Mouse (Mus musculus): ENCODE data around the gene Arhgap19. TPM values are rescaled to one million over a fixed set of nuclear protein-coding genes. Genes with fewer than 3 reads are reported as not detected.
A peak's percentile ranks its signal among the peaks of the same experiment; 100 is the strongest.

The Arhgap19 gene
- total RNA-seq (2022) = 1 to 10 TPM; 1.6 to 2.6 (median 2.0) TPM

GRCm38 (mm10) chr19:41801742-41802369 lies at the start of gene Arhgap19:
Gene Arhgap19 (minus strand): TSS chr19:41802047.
- peak; percentile 97 for DNase-seq (ENCODE audit: low spot score)

- no peak for DNase-seq (ENCODE audit: low spot score)
Measured at GRCm38 (mm10) chr19:41850719-41851543, 49.1 kb upstream of the Arhgap19 start.

- DNase-seq (ENCODE audit: low spot score) = no peak
Measured at GRCm38 (mm10) chr19:41850021-41850718, 48.3 kb upstream of the Arhgap19 start.

GRCm38 (mm10) chr19:41847992-41848851 lies 46.4 kb upstream of the Arhgap19 start, which contains the start of gene Frat2:
Gene Frat2 (minus strand): TSS chr19:41848132.
- DNase-seq (ENCODE audit: low spot score) = peak; percentile 88

- DNase-seq (ENCODE audit: low spot score) = peak; percentile 26
Measured at GRCm38 (mm10) chr19:41847614-41847991, 45.8 kb upstream of the Arhgap19 start.

GRCm38 (mm10) chr19:41847091-41847581 lies 45.3 kb upstream of the Arhgap19 start:
- peak; percentile 28 for DNase-seq (ENCODE audit: low spot score)

- no peak for DNase-seq (ENCODE audit: low spot score)
Measured at GRCm38 (mm10) chr19:41846366-41847090, 44.7 kb upstream of the Arhgap19 start.

GRCm38 (mm10) chr19:41844345-41844744 lies 42.5 kb upstream of the Arhgap19 start:
- DNase-seq (ENCODE audit: low spot score) = no peak

- no peak for DNase-seq (ENCODE audit: low spot score)
Measured at GRCm38 (mm10) chr19:41842706-41843105, 40.9 kb upstream of the Arhgap19 start.

- DNase-seq (ENCODE audit: low spot score) = no peak
Measured at GRCm38 (mm10) chr19:41842196-41842595, 40.3 kb upstream of the Arhgap19 start.

GRCm38 (mm10) chr19:41841105-41841750 lies 39.4 kb upstream of the Arhgap19 start:
- DNase-seq (ENCODE audit: low spot score) = no peak

- DNase-seq (ENCODE audit: low spot score) = no peak
Measured at GRCm38 (mm10) chr19:41839685-41840084, 37.8 kb upstream of the Arhgap19 start.

GRCm38 (mm10) chr19:41838808-41839207 lies 37.0 kb upstream of the Arhgap19 start:
- DNase-seq (ENCODE audit: low spot score) = no peak

- no peak for DNase-seq (ENCODE audit: low spot score)
Measured at GRCm38 (mm10) chr19:41837917-41838261, 36.0 kb upstream of the Arhgap19 start.

GRCm38 (mm10) chr19:41837194-41837916 lies 35.5 kb upstream of the Arhgap19 start:
- no peak for DNase-seq (ENCODE audit: low spot score)

- no peak for DNase-seq (ENCODE audit: low spot score)
Measured at GRCm38 (mm10) chr19:41836719-41837118, 34.9 kb upstream of the Arhgap19 start.

- no peak for DNase-seq (ENCODE audit: low spot score)
Measured at GRCm38 (mm10) chr19:41835816-41836215, 34.0 kb upstream of the Arhgap19 start.

- no peak for DNase-seq (ENCODE audit: low spot score)
Measured at GRCm38 (mm10) chr19:41835407-41835806, 33.6 kb upstream of the Arhgap19 start.

- DNase-seq (ENCODE audit: low spot score) = no peak
Measured at GRCm38 (mm10) chr19:41832501-41833201, 30.8 kb upstream of the Arhgap19 start.
